Comparison of ENCODE assay signal across 9 mouse cellular contexts in genomic region chr9:44078955-44079756, GRCm38 (mm10). TPM values are rescaled to one million over a fixed set of nuclear protein-coding genes. Genes with fewer than 3 reads are reported as not detected.
DNase-seq lines count a peak whose midpoint lies in the region; ATAC-seq and TF ChIP-seq lines count a peak whose summit lies in the region.
"Had no signal": no experiment of that assay in that cellular context is flagged by ENCODE, and none has a peak within 500 bp of the region (broad histone marks: within the 10 kb centered on the region; RNA-seq: fewer than 3 reads in every experiment).

No protein-coding gene starts in this region.

- 46% methylated on average over 16 of the region's 16 CpGs for WGBS in hindbrain, embryonic 10.5 days
- WGBS in hindbrain, embryonic 11.5 days, result 57% methylated on average over 14 of the region's 16 CpGs
- 23% methylated on average over 16 of the region's 16 CpGs for WGBS in heart, adult 2 months
- WGBS in kidney, adult 2 months, result 17% methylated on average over 16 of the region's 16 CpGs
- 33% methylated on average over 16 of the region's 16 CpGs for WGBS in lung, adult 2 months

- H3K9me3 ChIP-seq in hindbrain, embryonic 10.5 days, result no peaks in the 10 kb centered on the region
- no peaks in the 10 kb centered on the region for H3K9me3 ChIP-seq in hindbrain, embryonic 11.5 days (ENCODE audit: control insufficient read depth, low read length)

- no peak for TF ChIP-seq CTCF in heart, adult 2 months (IDR thresholded peaks at IDR 0.05)
- no peak for TF ChIP-seq CTCF in kidney, adult 2 months (conservative IDR thresholded peaks at IDR 0.05; ENCODE audit: insufficient read depth, insufficient read length, low read depth, low read length)
- TF ChIP-seq CTCF in lung, adult 2 months (IDR thresholded peaks at IDR 0.05; ENCODE audit: insufficient read depth, low read length), result no peak

- peaks cover 89% of the 10 kb centered on the region for H3K27me3 ChIP-seq in hindbrain, embryonic 10.5 days (ENCODE audit: insufficient read depth, poor library complexity, severe bottlenecking)
- H3K27me3 ChIP-seq in hindbrain, embryonic 11.5 days (ENCODE audit: control insufficient read depth, insufficient read depth, low read length), result peaks cover 10% of the 10 kb centered on the region
- no peaks in the 10 kb centered on the region for H3K27me3 ChIP-seq in heart, adult 2 months (ENCODE audit: control insufficient read depth, insufficient read depth, low read length)
- H3K27me3 ChIP-seq in kidney, adult 2 months (replicated peaks; ENCODE audit: control insufficient read depth, insufficient read depth, low read length), result no peaks in the 10 kb centered on the region

- peaks cover 54% of the 10 kb centered on the region for H3K4me1 ChIP-seq in hindbrain, embryonic 10.5 days (replicated peaks)
- H3K4me1 ChIP-seq in hindbrain, embryonic 11.5 days (replicated peaks; ENCODE audit: control insufficient read depth, insufficient read depth, low read length), result 0 out of 2 replicates have a peak, but pooled peaks cover 2% of the 10 kb centered on the region
- H3K4me1 ChIP-seq in heart, adult 2 months (ENCODE audit: control insufficient read depth, insufficient read depth, low read length), result peaks cover 17% of the 10 kb centered on the region
- H3K4me1 ChIP-seq in kidney, adult 2 months (ENCODE audit: control insufficient read depth, insufficient read depth, low read length), result peaks cover 60% of the 10 kb centered on the region
- peaks cover 7% of the 10 kb centered on the region; the same call in 1 of the 2 replicates for H3K4me1 ChIP-seq in lung, adult 2 months (ENCODE audit: control insufficient read depth, insufficient read depth, low read length)

- H3K36me3 ChIP-seq in hindbrain, embryonic 10.5 days, result 0 out of 2 replicates have a peak, but pooled peaks cover 7% of the 10 kb centered on the region
- no peaks in the 10 kb centered on the region for H3K36me3 ChIP-seq in hindbrain, embryonic 11.5 days (ENCODE audit: control insufficient read depth, insufficient read depth, low read length)
- peaks cover 2% of the 10 kb centered on the region for H3K36me3 ChIP-seq in heart, adult 2 months (ENCODE audit: control insufficient read depth, insufficient read depth, low read length)
- no peaks in the 10 kb centered on the region for H3K36me3 ChIP-seq in kidney, adult 2 months (ENCODE audit: control insufficient read depth, insufficient read depth, low read length)

- ATAC-seq in hindbrain, embryonic 11.5 days (ENCODE audit: low FRiP score), result no peak

- TF ChIP-seq POLR2A in heart, adult 2 months (IDR thresholded peaks at IDR 0.05; ENCODE audit: insufficient read depth, low read depth, low read length), result peak; percentile 56; the same call in 1 of the 2 replicates
- no peak for TF ChIP-seq POLR2A in kidney, adult 2 months (IDR thresholded peaks at IDR 0.05; ENCODE audit: low read depth, low read length)
- TF ChIP-seq POLR2A in lung, adult 2 months (IDR thresholded peaks at IDR 0.05; ENCODE audit: borderline replicate concordance, extremely low read depth, low read depth, low read length), result no peak

- H3K9ac ChIP-seq in hindbrain, embryonic 11.5 days (ENCODE audit: low read depth, low read length), result no peak overlapping the region
- H3K9ac ChIP-seq in heart, adult 2 months (ENCODE audit: low read depth, low read length), result peak overlapping the region; percentile 54

- no peak overlapping the region for H3K4me3 ChIP-seq in hindbrain, embryonic 10.5 days
- H3K4me3 ChIP-seq in hindbrain, embryonic 11.5 days (ENCODE audit: low read depth, low read length), result no peak overlapping the region
- H3K4me3 ChIP-seq in heart, adult 2 months, result no peak overlapping the region
- H3K4me3 ChIP-seq in kidney, adult 2 months (ENCODE audit: insufficient read depth, low read depth, low read length), result no peak overlapping the region
- no peak overlapping the region for H3K4me3 ChIP-seq in lung, adult 2 months (replicated peaks; ENCODE audit: extremely low read depth, low read depth, low read length)

- intact Hi-C loops in heart, adult 2 months (cut with DNase I), result no loop called here

- DNase-seq in hindbrain, embryonic 10.5 days (ENCODE audit: low spot score), result no peak
- no peak for DNase-seq in hindbrain, embryonic 11.5 days (ENCODE audit: low spot score)
- DNase-seq in cerebellum, adult 8-10 months, result peak; percentile 92
- peak; percentile 87 to 90 for DNase-seq in heart, adult 2 months
- DNase-seq in kidney, adult 2 months, result peak; percentile 97
- peak; percentile 76 for DNase-seq in lung, adult 2 months
- peak; percentile 94 for DNase-seq in retina, adult 2 months (ENCODE audit: low read depth, low spot score)
- DNase-seq in spleen, adult 12 weeks (ENCODE audit: low spot score), result no peak

- H3K79me2 ChIP-seq in heart, adult 2 months (replicated peaks; ENCODE audit: control insufficient read depth, insufficient read depth, low read length), result no peaks in the 10 kb centered on the region

- TF ChIP-seq EP300 in heart, adult 2 months (IDR thresholded peaks at IDR 0.05; ENCODE audit: insufficient read depth, low read depth, low read length), result peak; percentile 99

- peak overlapping the region; percentile 41; the same call in 1 of the 2 replicates for H3K27ac ChIP-seq in hindbrain, embryonic 10.5 days
- no peak overlapping the region for H3K27ac ChIP-seq in hindbrain, embryonic 11.5 days (ENCODE audit: low read depth, low read length)
- H3K27ac ChIP-seq in heart, adult 2 months, result peak overlapping the region; percentile 86
- peak overlapping the region; percentile 97 for H3K27ac ChIP-seq in kidney, adult 2 months (ENCODE audit: insufficient read depth, low read depth, low read length)

- no peak overlapping the region for H3K4me2 ChIP-seq in hindbrain, embryonic 11.5 days (replicated peaks; ENCODE audit: low read depth, low read length)

RNA-seq across cellular contexts. Expression of gene Usp2, which starts 12.3 kb away (rescaled TPM):
- polyA plus RNA-seq in hindbrain, embryonic 10.5 days (2016; fragmentation: Nextera tagmentation; extraction: Ambion mirVana), result 13.5 and 14.3 TPM in 2 replicates
- 11.4 and 13.9 TPM in 2 replicates for polyA plus RNA-seq in hindbrain, embryonic 11.5 days (2014; fragmentation: Nextera tagmentation; extraction: Ambion mirVana)
- 100 to 1,000 TPM in 1 of 2 experiments, 10 to 100 TPM in 1; 75.8 to 206 TPM for total RNA-seq in heart, adult 2 months (2021)
- polyA plus RNA-seq in heart, adult 2 months (2012; rRNA removed), result 62.8 and 73.8 TPM in 2 replicates
- polyA plus RNA-seq in kidney, adult 2 months (2012; rRNA removed), result 55.5 and 66.8 TPM in 2 replicates
- 5.7 and 9.2 TPM in 2 replicates for polyA plus RNA-seq in lung, adult 2 months (2012; rRNA removed)

RNA-seq across cellular contexts. Expression of gene Mfrp, which starts 22.4 kb away (rescaled TPM):
- polyA plus RNA-seq in hindbrain, embryonic 10.5 days (2016; fragmentation: Nextera tagmentation; extraction: Ambion mirVana), result 0.14 and 0.30 TPM in 2 replicates
- 0.10 and 0.23 TPM in 2 replicates for polyA plus RNA-seq in hindbrain, embryonic 11.5 days (2014; fragmentation: Nextera tagmentation; extraction: Ambion mirVana)
- total RNA-seq in heart, adult 2 months (2021), result under 1 TPM in 1 of 2 experiments, not detected in 1; 0.05 TPM
- 0.04 and 0.12 TPM in 2 replicates for polyA plus RNA-seq in heart, adult 2 months (2012; rRNA removed)
- 4.4 and 5.4 TPM in 2 replicates for polyA plus RNA-seq in kidney, adult 2 months (2012; rRNA removed)
- polyA plus RNA-seq in lung, adult 2 months (2012; rRNA removed), result 0.25 and 0.34 TPM in 2 replicates
- total RNA-seq: CH12.LX had no signal

RNA-seq across cellular contexts. Expression of gene C1qtnf5, which starts 27.9 kb away (rescaled TPM):
- 0.31 and 1.1 TPM in 2 replicates for polyA plus RNA-seq in hindbrain, embryonic 10.5 days (2016; fragmentation: Nextera tagmentation; extraction: Ambion mirVana)
- polyA plus RNA-seq in hindbrain, embryonic 11.5 days (2014; fragmentation: Nextera tagmentation; extraction: Ambion mirVana), result 0.82 and 1.2 TPM in 2 replicates
- 1 to 10 TPM; 4.8 to 7.6 TPM for total RNA-seq in heart, adult 2 months (2021)
- 9.4 and 13.8 TPM in 2 replicates for polyA plus RNA-seq in heart, adult 2 months (2012; rRNA removed)
- polyA plus RNA-seq in kidney, adult 2 months (2012; rRNA removed), result 16.8 and 19.6 TPM in 2 replicates
- 29.0 and 31.0 TPM in 2 replicates for polyA plus RNA-seq in lung, adult 2 months (2012; rRNA removed)
- total RNA-seq: CH12.LX had no signal

RNA-seq across cellular contexts. Expression of gene Gm49380, which starts 34.1 kb away (rescaled TPM):
- polyA plus RNA-seq in hindbrain, embryonic 10.5 days (2016; fragmentation: Nextera tagmentation; extraction: Ambion mirVana), result 0.22 and 0.75 TPM in 2 replicates
- polyA plus RNA-seq in hindbrain, embryonic 11.5 days (2014; fragmentation: Nextera tagmentation; extraction: Ambion mirVana), result 0.29 and 0.38 TPM in 2 replicates
- total RNA-seq in heart, adult 2 months (2021), result under 1 TPM; 0.21 to 0.23 TPM
- polyA plus RNA-seq in heart, adult 2 months (2012; rRNA removed), result not detected in 2 replicates
- polyA plus RNA-seq in kidney, adult 2 months (2012; rRNA removed), result not detected in 2 replicates
- 0.27 TPM in 1 of 2 replicates, not detected in the other for polyA plus RNA-seq in lung, adult 2 months (2012; rRNA removed)
- total RNA-seq: CH12.LX had no signal

RNA-seq across cellular contexts. Expression of gene Rnf26, which starts 34.2 kb away (rescaled TPM):
- polyA plus RNA-seq in hindbrain, embryonic 10.5 days (2016; fragmentation: Nextera tagmentation; extraction: Ambion mirVana), result 75.6 and 76.9 TPM in 2 replicates
- polyA plus RNA-seq in hindbrain, embryonic 11.5 days (2014; fragmentation: Nextera tagmentation; extraction: Ambion mirVana), result 43.7 and 51.8 TPM in 2 replicates
- total RNA-seq in heart, adult 2 months (2021), result 1 to 10 TPM; 6.5 to 6.7 TPM
- 7.3 and 10.4 TPM in 2 replicates for polyA plus RNA-seq in heart, adult 2 months (2012; rRNA removed)
- 28.8 and 30.9 TPM in 2 replicates for polyA plus RNA-seq in kidney, adult 2 months (2012; rRNA removed)
- 24.6 and 25.0 TPM in 2 replicates for polyA plus RNA-seq in lung, adult 2 months (2012; rRNA removed)

Comparison
In these comparisons a context has a peak if more than half of its experiments do, and no peak if none do; other contexts are left out.
1. DNase-seq: peak in cerebellum, adult 8-10 months (single experiment), heart, adult 2 months (2 of 2), kidney, adult 2 months (single experiment), lung, adult 2 months (single experiment) and retina, adult 2 months (single experiment); none in hindbrain, embryonic 10.5 days (single experiment), hindbrain, embryonic 11.5 days (single experiment) and spleen, adult 12 weeks (single experiment).